Mouse (Mus musculus) heart, embryonic 14.5 days (tissue): ENCODE measurements around the gene Dlst. TPM values are rescaled to one million over a fixed set of nuclear protein-coding genes. Genes with fewer than 3 reads are reported as not detected.

ENCODE experiments used
- ATAC-seq: fragments of 200-750 bp; cut with Nextera tagmentation; 2 replicates; pipeline ENCODE4 v1.8.0; 2017; ENCODE audit warnings: low read depth, moderate TSS enrichment; ENCODE audit not compliant: insufficient number of reproducible peaks, insufficient read depth, low FRiP score
- H3K27ac ChIP-seq, 2 experiments: fragments of 200-500 bp in 1 of 2; fragments of 300-500 bp in 1 of 2; sonication (generic) in 1 of 2; replicated peaks in 1 of 2; 2 replicates each; pipeline ENCODE4 v1.5.1; 2012 to 2014; ENCODE audit warnings: low read depth in 2 of 2, low read length in 2 of 2, control low read depth in 1 of 2, mild to moderate bottlenecking in 1 of 2, mixed read lengths in 1 of 2; ENCODE audit not compliant: control insufficient read depth in 1 of 2, insufficient read depth in 1 of 2
- H3K27me3 ChIP-seq: fragments of 300-500 bp; sonication (generic); 2 replicates; pipeline ENCODE4 v1.6.1; 2014; ENCODE audit warnings: mild to moderate bottlenecking, low read length, control low read depth; ENCODE audit not compliant: control insufficient read depth, insufficient read depth
- H3K36me3 ChIP-seq: fragments of 300-500 bp; sonication (generic); 2 replicates; pipeline ENCODE4 v1.6.1; 2014; ENCODE audit warnings: mild to moderate bottlenecking, control low read depth, low read length, mixed read lengths; ENCODE audit not compliant: control insufficient read depth, insufficient read depth
- H3K4me1 ChIP-seq, 2 experiments: fragments of 200-500 bp in 1 of 2; fragments of 300-500 bp in 1 of 2; sonication (generic) in 1 of 2; 2 replicates each; pipeline ENCODE4 v1.6.1; 2012 to 2014; ENCODE audit warnings: low read length in 2 of 2, control low read depth in 1 of 2, mixed read lengths in 1 of 2; ENCODE audit not compliant: control insufficient read depth in 2 of 2, insufficient read depth in 2 of 2
- H3K4me2 ChIP-seq: fragments of 300-500 bp; sonication (generic); 2 replicates; pipeline ENCODE4 v1.6.1; 2014; ENCODE audit warnings: mild to moderate bottlenecking, low read length
- H3K4me3 ChIP-seq, 2 experiments: fragments of 200-500 bp in 1 of 2; fragments of 300-500 bp in 1 of 2; sonication (generic) in 1 of 2; 2 replicates each; pipeline ENCODE4 v1.5.1; 2012 to 2014; ENCODE audit warnings: low read length in 2 of 2, mild to moderate bottlenecking in 2 of 2, control low read depth in 1 of 2, low read depth in 1 of 2, moderate library complexity in 1 of 2; ENCODE audit not compliant: control insufficient read depth in 1 of 2, insufficient read depth in 1 of 2
- H3K9ac ChIP-seq: fragments of 300-500 bp; sonication (generic); 2 replicates; pipeline ENCODE4 v1.6.1; 2014; ENCODE audit warnings: mild to moderate bottlenecking, low read length
- H3K9me3 ChIP-seq: fragments of 300-500 bp; sonication (generic); 2 replicates; pipeline ENCODE4 v1.6.1; 2016; ENCODE audit warnings: low read length, control low read depth; ENCODE audit not compliant: control insufficient read depth
- WGBS: fragments of 180-500 bp; shearing (Covaris S2); extraction: QIAGEN DNeasy Blood & Tissue Kit; methylation state at CpG from one replicate; pipeline ENCODE4 v1.1.7; 2014; 5-methylcytosine and 5-hydroxymethylcytosine counted together
- polyA plus RNA-seq: library from polyadenylated mRNA; unstranded; fragments of >200 nt; fragmentation: Nextera tagmentation; extraction: Ambion mirVana; gene quantifications from 2 replicates; pipeline ENCODE4 v1.2.1, GENCODE M21; 2014

Gene Dlst
- 197 and 203 TPM in 2 replicates for polyA plus RNA-seq

- WGBS = under 1% methylated on average over 74 of the region's 83 CpGs
- Histone ChIP-seq H3K4me2 (peak within 1 kb of the TSS; percentile 87), H3K4me1 (peaks cover 15 to 41% of the 10 kb centered on the region in 2 experiments), H3K27ac (peak within 1 kb of the TSS; percentile 89 to 96), H3K36me3 (peaks cover 23% of the 10 kb centered on the region), H3K9ac (peak within 1 kb of the TSS; percentile 99), H3K27me3 (no peaks in the 10 kb centered on the region), H3K9me3 (no peaks in the 10 kb centered on the region), H3K4me3 (peak within 1 kb of the TSS; percentile 95 to 99)
- peak; percentile 87 for ATAC-seq
These were observed at the start of gene Dlst, which contains the start of gene Prox2 for GRCm38 (mm10) chr12:85110698-85111592. Gene Dlst (plus strand): TSS chr12:85110833. Gene Prox2 (minus strand): TSS chr12:85110759.

DNA sequence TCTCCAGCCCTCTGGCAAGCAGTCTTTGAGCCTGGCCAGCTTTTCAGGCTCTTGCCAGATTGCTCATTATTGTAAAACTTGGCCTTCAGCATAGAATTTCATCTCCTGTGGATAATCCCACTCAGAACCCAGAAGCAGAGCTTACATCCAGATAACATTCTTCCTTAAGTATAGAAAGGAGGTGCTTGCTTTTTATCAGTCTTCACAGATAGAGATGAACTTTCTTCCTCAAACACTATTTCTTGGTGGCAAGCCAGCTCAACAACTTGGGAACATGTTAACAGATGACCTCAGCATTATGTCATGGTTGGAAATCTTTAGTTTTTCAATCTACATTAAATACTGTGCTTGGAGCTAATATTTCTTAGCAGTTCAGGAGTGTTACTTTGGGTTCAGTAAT is 39.6 kb upstream of the Dlst start:
- Histone ChIP-seq H3K4me1 (no peaks in the 10 kb centered on the region), H3K27ac (no peak overlapping the region), H3K4me3 (no peak overlapping the region), H3K9ac (no peak overlapping the region), H3K4me2 (no peak overlapping the region), H3K36me3 (peaks cover 76% of the 10 kb centered on the region), H3K9me3 (no peaks in the 10 kb centered on the region), H3K27me3 (no peaks in the 10 kb centered on the region)
- no peak for ATAC-seq

DNA sequence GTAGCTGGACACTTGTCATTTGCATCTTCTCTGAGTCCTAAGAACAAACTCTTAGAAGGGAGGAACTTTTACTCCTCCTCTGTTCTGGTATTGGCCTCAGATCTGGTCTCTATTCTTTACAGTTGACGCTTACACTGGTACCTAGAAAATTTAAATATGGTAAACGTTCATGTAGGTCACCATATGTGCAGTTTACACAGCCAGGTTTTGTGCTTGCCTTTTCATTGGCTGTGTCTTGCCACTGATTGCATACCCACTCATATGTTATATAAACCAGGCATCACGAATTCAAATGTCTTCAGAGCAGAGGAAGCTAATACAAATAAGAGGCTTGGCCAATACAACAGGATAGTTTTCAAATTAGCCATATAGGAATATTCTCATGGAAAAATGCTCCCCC is 33.5 kb upstream of the Dlst start:
- Histone ChIP-seq H3K4me3 (no peak overlapping the region), H3K9me3 (no peaks in the 10 kb centered on the region), H3K9ac (no peak overlapping the region), H3K27me3 (no peaks in the 10 kb centered on the region), H3K27ac (no peak overlapping the region), H3K4me1 (no peaks in the 10 kb centered on the region), H3K36me3 (peaks cover 31% of the 10 kb centered on the region), H3K4me2 (no peak overlapping the region)
- no peak for ATAC-seq
- WGBS = 93% methylated on average over 3 of the region's 3 CpGs

- no peak for ATAC-seq
- 61% methylated on average over 2 of the region's 2 CpGs for WGBS
- no peak overlapping the region for H3K9ac ChIP-seq
These were observed 26.4 kb upstream of the Dlst start for GRCm38 (mm10) chr12:85084257-85084656.

DNA sequence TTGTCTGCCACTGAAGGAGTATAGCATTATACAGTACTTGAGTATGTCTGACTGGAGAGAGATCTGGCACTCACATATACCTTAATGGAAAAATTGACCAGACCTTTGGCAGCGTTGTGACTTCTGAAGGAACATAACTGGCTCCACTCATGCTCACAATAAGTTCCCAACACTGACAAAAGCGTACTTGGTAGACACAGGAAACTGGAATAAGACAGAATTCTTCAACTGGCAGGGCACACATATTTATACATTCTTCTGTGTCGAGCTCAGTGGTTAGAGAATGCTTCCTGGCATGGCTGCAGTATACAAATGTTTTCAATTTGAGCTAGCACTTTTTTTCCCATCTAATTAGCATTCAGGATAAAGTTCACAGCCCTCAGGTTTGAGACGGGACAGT is 25.7 kb upstream of the Dlst start:
- 0 out of 4 replicates have a peak, but pooled peaks cover 0 to 3% of the 10 kb centered on the region in 2 experiments for H3K4me1 ChIP-seq
- H3K9me3 ChIP-seq = 0 out of 2 replicates have a peak, but pooled peaks cover 2% of the 10 kb centered on the region
- H3K27ac ChIP-seq = no peak overlapping the region
- peaks cover 35% of the 10 kb centered on the region for H3K36me3 ChIP-seq
- WGBS = 77% methylated on average over 4 of the region's 4 CpGs
- H3K4me3 ChIP-seq = no peak overlapping the region
- H3K4me2 ChIP-seq = no peak overlapping the region
- ATAC-seq = no peak
- H3K9ac ChIP-seq = no peak overlapping the region
- H3K27me3 ChIP-seq = no peaks in the 10 kb centered on the region

More at GRCm38 (mm10) chr12:85084257-85084656, 26.4 kb upstream of the Dlst start:
- H3K27me3 ChIP-seq = no peaks in the 10 kb centered on the region
- H3K4me3 ChIP-seq = no peak overlapping the region
- H3K36me3 ChIP-seq = peaks cover 29% of the 10 kb centered on the region
- 0 out of 4 replicates have a peak, but pooled peaks cover 0 to 3% of the 10 kb centered on the region in 2 experiments for H3K4me1 ChIP-seq
- H3K27ac ChIP-seq = peak overlapping the region in 1 of 2 experiments; percentile 31; a peak in 1 of 4 replicates
- 0 out of 2 replicates have a peak, but pooled peaks cover 2% of the 10 kb centered on the region for H3K9me3 ChIP-seq
- H3K4me2 ChIP-seq = no peak overlapping the region

DNA sequence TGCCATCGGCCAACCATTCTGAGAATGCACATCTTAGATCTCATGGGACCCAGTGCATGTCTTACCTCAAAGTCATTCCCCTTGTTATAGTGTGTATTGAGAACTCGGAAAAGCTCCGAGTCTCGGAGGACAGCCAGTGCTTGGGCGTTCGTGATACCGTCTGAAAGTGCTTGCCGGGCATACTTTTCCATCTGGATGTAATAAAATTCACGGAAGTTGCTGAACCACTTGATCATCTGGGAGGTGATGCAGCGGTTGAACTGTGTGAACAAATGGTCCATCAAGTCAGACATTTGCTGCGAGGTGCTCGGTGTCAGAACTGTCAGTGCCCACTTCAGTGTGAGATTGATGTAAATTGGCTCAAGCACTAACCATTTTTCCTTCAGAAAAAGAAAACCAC is 22.8 kb upstream of the Dlst start:
- no peak for ATAC-seq
- Histone ChIP-seq H3K4me3 (no peak overlapping the region), H3K27ac (no peak overlapping the region), H3K4me1 (0 out of 4 replicates have a peak, but pooled peaks cover 0 to 3% of the 10 kb centered on the region in 2 experiments), H3K4me2 (no peak overlapping the region), H3K9me3 (0 out of 2 replicates have a peak, but pooled peaks cover 2% of the 10 kb centered on the region), H3K9ac (no peak overlapping the region), H3K36me3 (peaks cover 40% of the 10 kb centered on the region), H3K27me3 (no peaks in the 10 kb centered on the region)
- WGBS = 94% methylated on average over 12 of the region's 12 CpGs

GRCm38 (mm10) chr12:85091190-85091589 is 19.4 kb upstream of the Dlst start:
- H3K36me3 ChIP-seq = peaks cover 37% of the 10 kb centered on the region
- no peak overlapping the region for H3K4me3 ChIP-seq
- 64% methylated on average over 3 of the region's 3 CpGs for WGBS
- no peaks in the 10 kb centered on the region for H3K27me3 ChIP-seq
- H3K9ac ChIP-seq = no peak overlapping the region
- no peak overlapping the region for H3K4me2 ChIP-seq
- H3K4me1 ChIP-seq = no peaks in the 10 kb centered on the region
- no peak for ATAC-seq
- H3K27ac ChIP-seq = no peak overlapping the region
- 0 out of 2 replicates have a peak, but pooled peaks cover 2% of the 10 kb centered on the region for H3K9me3 ChIP-seq
